Mouse (Mus musculus): ENCODE measurements around the gene Mta2. TPM values are rescaled to one million over a fixed set of nuclear protein-coding genes. Genes with fewer than 3 reads are reported as not detected.

The Mta2 gene
- polyA plus RNA-seq, 2 experiments = 43.8 to 76.5 TPM

DNA sequence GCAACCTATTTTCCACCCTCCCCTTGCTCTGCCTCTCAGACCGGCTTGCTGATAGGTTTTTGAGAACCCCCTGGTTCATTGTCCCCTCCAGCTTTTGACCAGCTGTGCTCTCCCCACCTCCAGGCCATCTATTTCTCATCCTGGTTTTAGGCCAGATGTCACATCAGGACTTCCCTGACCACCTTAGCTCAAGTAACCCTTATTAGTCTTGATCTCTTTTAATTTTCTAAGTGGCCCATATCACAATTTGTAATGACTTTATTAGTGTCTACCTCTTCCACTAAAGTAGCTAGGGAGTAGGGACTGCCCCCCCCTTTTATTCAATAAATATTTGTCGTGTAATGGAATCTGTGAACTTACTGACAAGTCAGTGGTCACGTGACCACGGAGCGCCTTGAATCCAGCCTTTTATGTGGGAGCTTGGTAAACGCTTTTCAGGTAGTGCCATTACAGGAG lies 20.8 kb upstream of the Mta2 start:
- no peaks in the 10 kb centered on the region for H3K9me3 ChIP-seq (ENCODE audit: control insufficient read depth, low read length)
- no peaks in the 10 kb centered on the region for H3K27me3 ChIP-seq (ENCODE audit: control insufficient read depth, insufficient read depth, low read length)
- H3K4me2 ChIP-seq (replicated peaks; ENCODE audit: low read depth, low read length, severe bottlenecking) = peak overlapping the region; percentile 91
- TF ChIP-seq POLR2A (IDR thresholded peaks at IDR 0.05; ENCODE audit: borderline replicate concordance, extremely low read depth, insufficient read depth, insufficient read length) = no peak
- WGBS = under 1% methylated on average over 6 of the region's 6 CpGs
- peaks cover 13% of the 10 kb centered on the region for H3K4me1 ChIP-seq (ENCODE audit: control insufficient read depth, insufficient read depth, low read length)
- peak overlapping the region; percentile 79 for H3K4me3 ChIP-seq (replicated peaks; ENCODE audit: low read length)
- peak; percentile 68 for DNase-seq (ENCODE audit: low spot score)
- no peak for ATAC-seq (ENCODE audit: low FRiP score, low read depth)
- peak overlapping the region; percentile 86 for H3K27ac ChIP-seq (replicated peaks; ENCODE audit: low read depth, low read length)
- H3K36me3 ChIP-seq (ENCODE audit: control insufficient read depth, insufficient read depth, low read length) = peaks cover 29% of the 10 kb centered on the region
- peak overlapping the region; percentile 77 for H3K9ac ChIP-seq (ENCODE audit: low read depth, low read length, severe bottlenecking)

DNA sequence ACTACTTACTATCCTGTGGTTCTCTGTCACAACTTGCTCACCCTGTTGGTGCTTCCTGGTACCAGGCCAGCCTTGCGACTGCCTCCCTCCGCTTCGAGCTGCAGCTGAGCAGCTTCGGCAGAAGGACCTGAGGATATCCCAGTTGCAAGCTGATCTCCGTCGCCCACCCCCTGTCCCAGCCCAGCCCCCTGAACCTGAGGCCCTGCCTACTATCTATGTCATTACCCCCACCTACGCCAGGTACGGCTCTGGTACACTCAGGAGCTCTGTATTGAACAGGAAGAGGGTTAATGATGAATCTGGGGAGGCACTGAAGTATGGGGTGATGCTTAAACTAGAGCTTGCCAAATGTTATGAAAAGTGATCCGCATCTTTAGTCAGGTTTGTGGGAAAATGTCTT lies 19.9 kb upstream of the Mta2 start:
- ATAC-seq (ENCODE audit: low FRiP score, low read depth) (no peak), DNase-seq (ENCODE audit: low spot score) (no peak)
- Histone ChIP-seq H3K36me3 (ENCODE audit: control insufficient read depth, insufficient read depth, low read length) (peaks cover 29% of the 10 kb centered on the region), H3K9me3 (ENCODE audit: control insufficient read depth, low read length) (no peaks in the 10 kb centered on the region), H3K27ac (replicated peaks; ENCODE audit: low read depth, low read length) (no peak overlapping the region), H3K9ac (ENCODE audit: low read depth, low read length, severe bottlenecking) (no peak overlapping the region), H3K4me3 (replicated peaks; ENCODE audit: low read length) (no peak overlapping the region), H3K27me3 (ENCODE audit: control insufficient read depth, insufficient read depth, low read length) (no peaks in the 10 kb centered on the region), H3K4me1 (ENCODE audit: control insufficient read depth, insufficient read depth, low read length) (peaks cover 13% of the 10 kb centered on the region), H3K4me2 (replicated peaks; ENCODE audit: low read depth, low read length, severe bottlenecking) (no peak overlapping the region)
- no peak for TF ChIP-seq POLR2A (IDR thresholded peaks at IDR 0.05; ENCODE audit: borderline replicate concordance, extremely low read depth, insufficient read depth, insufficient read length)
- 71% methylated on average over 9 of the region's 9 CpGs for WGBS

DNA sequence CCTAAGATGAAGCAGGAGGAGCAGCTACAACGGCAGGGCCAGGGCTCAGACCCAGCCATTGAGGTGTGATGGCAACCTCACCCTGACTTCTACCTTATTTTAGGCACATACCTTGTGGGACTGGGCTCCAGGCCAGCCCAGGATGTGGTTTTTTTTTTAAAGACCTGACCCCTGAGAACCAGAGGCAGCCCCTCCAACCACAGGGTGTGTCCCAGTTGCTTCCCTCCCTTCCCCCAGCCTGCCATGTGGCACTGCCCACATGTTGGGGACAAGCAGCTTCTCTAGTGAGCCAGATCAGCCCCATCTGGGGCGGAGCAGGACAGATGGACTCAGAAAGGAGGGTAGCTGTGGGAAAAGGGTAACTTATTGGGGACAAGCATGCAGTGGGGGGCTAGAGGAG lies 14.9 kb upstream of the Mta2 start:
- no peak overlapping the region for H3K9ac ChIP-seq (ENCODE audit: low read depth, low read length, severe bottlenecking)
- no peak for ATAC-seq (ENCODE audit: low FRiP score, low read depth)
- DNase-seq (ENCODE audit: low spot score) = no peak
- WGBS = 90% methylated on average over 2 of the region's 2 CpGs
- H3K27ac ChIP-seq (replicated peaks; ENCODE audit: low read depth, low read length) = no peak overlapping the region
- no peaks in the 10 kb centered on the region for H3K27me3 ChIP-seq (ENCODE audit: control insufficient read depth, insufficient read depth, low read length)
- no peak overlapping the region for H3K4me3 ChIP-seq (replicated peaks; ENCODE audit: low read length)
- H3K36me3 ChIP-seq (ENCODE audit: control insufficient read depth, insufficient read depth, low read length) = peaks cover 43% of the 10 kb centered on the region
- peaks cover 14% of the 10 kb centered on the region for H3K4me1 ChIP-seq (ENCODE audit: control insufficient read depth, insufficient read depth, low read length)
- TF ChIP-seq POLR2A (IDR thresholded peaks at IDR 0.05; ENCODE audit: borderline replicate concordance, extremely low read depth, insufficient read depth, insufficient read length) = no peak
- no peaks in the 10 kb centered on the region for H3K9me3 ChIP-seq (ENCODE audit: control insufficient read depth, low read length)
- no peak overlapping the region for H3K4me2 ChIP-seq (replicated peaks; ENCODE audit: low read depth, low read length, severe bottlenecking)

DNA sequence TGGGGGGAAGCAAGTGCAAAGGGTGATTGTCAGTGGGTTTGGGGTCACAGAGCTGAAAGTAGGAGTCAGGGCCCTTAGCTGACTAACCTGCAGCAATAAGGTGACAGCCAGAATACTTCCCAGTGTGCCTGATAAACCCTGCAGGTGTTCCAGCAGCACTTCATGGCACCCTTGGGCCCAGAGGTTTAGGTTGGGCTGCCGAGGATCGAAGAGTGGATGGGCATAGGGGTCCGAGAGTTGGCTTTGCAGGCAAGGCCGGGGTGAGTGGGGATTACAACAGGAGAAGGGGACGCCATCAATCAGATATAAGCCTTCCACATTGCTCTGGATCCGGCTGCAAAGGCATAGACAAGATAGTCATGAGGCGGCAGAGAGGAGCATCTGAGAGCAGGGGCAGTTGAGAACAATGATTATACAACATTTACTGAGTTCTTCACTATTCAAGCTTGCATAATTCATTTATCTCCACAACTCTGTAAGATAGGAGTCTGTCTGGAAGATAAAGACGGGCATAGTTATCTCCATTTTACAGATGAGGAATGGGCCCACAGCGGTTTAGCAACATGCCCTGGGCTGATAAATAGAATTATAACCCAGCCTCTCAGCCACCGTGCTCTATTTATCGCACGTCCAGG lies 13.7 kb upstream of the Mta2 start:
- no peak overlapping the region for H3K4me3 ChIP-seq (replicated peaks; ENCODE audit: low read length)
- H3K4me2 ChIP-seq (replicated peaks; ENCODE audit: low read depth, low read length, severe bottlenecking) = no peak overlapping the region
- H3K27ac ChIP-seq (replicated peaks; ENCODE audit: low read depth, low read length) = no peak overlapping the region
- no peak for TF ChIP-seq POLR2A (IDR thresholded peaks at IDR 0.05; ENCODE audit: borderline replicate concordance, extremely low read depth, insufficient read depth, insufficient read length)
- WGBS = 85% methylated on average over 12 of the region's 12 CpGs
- no peaks in the 10 kb centered on the region for H3K27me3 ChIP-seq (ENCODE audit: control insufficient read depth, insufficient read depth, low read length)
- H3K9ac ChIP-seq (ENCODE audit: low read depth, low read length, severe bottlenecking) = no peak overlapping the region
- ATAC-seq (ENCODE audit: low FRiP score, low read depth) (no peak), DNase-seq (ENCODE audit: low spot score) (no peak)
- peaks cover 41% of the 10 kb centered on the region for H3K36me3 ChIP-seq (ENCODE audit: control insufficient read depth, insufficient read depth, low read length)
- peaks cover 12% of the 10 kb centered on the region for H3K4me1 ChIP-seq (ENCODE audit: control insufficient read depth, insufficient read depth, low read length)
- no peaks in the 10 kb centered on the region for H3K9me3 ChIP-seq (ENCODE audit: control insufficient read depth, low read length)

DNA sequence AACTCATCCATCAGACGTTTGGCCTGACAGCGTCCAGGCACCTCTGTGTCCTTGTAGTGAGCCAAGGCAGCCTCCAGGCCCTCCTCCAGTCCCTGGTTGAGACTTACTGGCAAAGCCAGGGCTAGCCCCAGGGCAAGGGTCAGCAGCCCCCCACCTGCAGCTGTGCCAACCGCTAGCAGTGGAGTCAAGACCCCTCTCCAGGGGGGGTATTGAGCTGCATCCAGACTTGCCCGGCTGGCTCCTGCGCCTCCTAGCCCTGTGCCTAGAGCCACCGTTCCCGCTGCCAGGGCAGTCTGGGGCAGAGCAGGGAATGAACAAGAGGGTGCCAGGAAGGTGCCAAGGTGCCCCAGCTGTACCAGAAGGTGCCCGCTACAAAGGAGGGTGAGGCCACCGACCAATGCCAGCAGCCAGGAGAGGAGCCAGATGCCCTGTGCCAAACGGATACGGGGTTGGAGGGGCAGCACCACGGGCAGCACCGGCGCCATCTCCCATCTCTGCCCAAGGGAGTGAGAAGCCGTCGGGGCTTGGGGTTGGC lies 12.9 kb upstream of the Mta2 start:
- WGBS = 20% methylated on average over 14 of the region's 16 CpGs
- no peak for TF ChIP-seq POLR2A (IDR thresholded peaks at IDR 0.05; ENCODE audit: borderline replicate concordance, extremely low read depth, insufficient read depth, insufficient read length)
- Histone ChIP-seq H3K4me2 (replicated peaks; ENCODE audit: low read depth, low read length, severe bottlenecking) (peak overlapping the region; percentile 69), H3K4me1 (ENCODE audit: control insufficient read depth, insufficient read depth, low read length) (peaks cover 12% of the 10 kb centered on the region), H3K27ac (replicated peaks; ENCODE audit: low read depth, low read length) (0 out of 2 replicates have a peak overlapping the region, but pooled peaks have one; percentile 67), H3K36me3 (ENCODE audit: control insufficient read depth, insufficient read depth, low read length) (peaks cover 48% of the 10 kb centered on the region), H3K4me3 (replicated peaks; ENCODE audit: low read length) (peak overlapping the region; percentile 68), H3K9ac (ENCODE audit: low read depth, low read length, severe bottlenecking) (peak overlapping the region; percentile 89), H3K9me3 (ENCODE audit: control insufficient read depth, low read length) (no peaks in the 10 kb centered on the region), H3K27me3 (ENCODE audit: control insufficient read depth, insufficient read depth, low read length) (no peaks in the 10 kb centered on the region)
- DNase-seq (ENCODE audit: low spot score) (no peak), ATAC-seq (ENCODE audit: low FRiP score, low read depth) (no peak)
